Mouse (Mus musculus) gastrocnemius, postnatal 25 days (tissue): ENCODE results near the gene Pcyt2. TPM values are rescaled to one million over a fixed set of nuclear protein-coding genes. Genes with fewer than 3 reads are reported as not detected.

Experiments used
- DNase-seq: peaks from one replicate; pipeline ENCODE4 v3.0.0; 2022
- total RNA-seq, 2 experiments: library from RNA; stranded (reverse); gene quantifications; 1 replicate in 1 of 2; 2 replicates in 1 of 2; pipeline ENCODE4 v1.2.3; 2021

The Pcyt2 gene
- total RNA-seq, 2 experiments from 2014 or later: 30.7 to 34.7 TPM

- peak; percentile 94 for DNase-seq
Measured at GRCm38 (mm10) chr11:120633520-120634343, 16.0 kb upstream of the Pcyt2 start, which contains the start of gene Mafg. TSS of gene Mafg (minus strand) at chr11:120633600.

DNA sequence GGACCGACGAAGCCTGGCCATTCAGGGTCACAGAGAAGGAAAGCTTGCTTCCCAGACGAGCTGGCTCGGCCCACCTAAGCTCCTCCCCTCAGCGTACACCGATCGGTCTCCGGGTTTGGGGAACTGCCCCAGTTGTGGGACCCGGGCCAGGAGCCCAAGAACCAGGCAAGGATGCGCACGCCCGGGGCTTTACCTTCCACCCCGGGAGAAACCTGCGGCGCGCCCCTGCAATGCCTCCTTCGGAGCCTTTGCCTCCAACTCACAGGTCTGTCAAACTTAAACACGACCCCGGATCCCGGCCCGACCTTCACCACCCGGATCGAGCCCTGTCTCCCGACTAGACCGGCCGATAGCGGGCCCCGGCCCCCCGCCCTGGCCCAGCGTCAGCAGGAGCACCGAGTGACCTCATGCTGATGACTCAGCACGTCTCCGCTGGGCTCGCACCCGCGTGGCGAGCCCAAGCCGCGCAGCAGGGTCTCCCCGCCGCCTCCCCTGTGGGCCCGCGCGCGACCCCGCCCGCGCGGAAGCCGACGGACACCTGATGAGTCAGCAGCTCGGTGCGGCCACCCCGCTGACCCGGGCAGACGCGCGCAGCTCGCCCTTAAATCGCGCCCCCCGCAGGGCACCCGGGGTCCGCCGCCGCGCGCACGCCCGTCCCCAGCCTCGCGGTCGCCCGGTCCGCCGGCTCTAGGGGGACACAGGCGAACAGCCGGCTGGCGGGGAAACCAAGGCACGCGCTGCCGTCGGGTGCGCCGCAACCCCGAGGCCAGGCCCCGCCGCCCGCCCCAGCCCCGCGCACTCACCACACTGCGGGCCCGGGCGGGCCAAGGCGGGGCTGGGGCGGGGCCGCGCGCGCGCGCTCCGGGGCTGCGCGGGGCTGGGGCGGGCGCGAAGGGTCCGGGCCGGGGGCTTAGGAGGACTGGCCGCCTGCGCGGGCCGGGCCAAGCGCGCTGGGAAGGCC, 15.1 kb upstream of the Pcyt2 start:
- DNase-seq: peak; percentile 79

DNA sequence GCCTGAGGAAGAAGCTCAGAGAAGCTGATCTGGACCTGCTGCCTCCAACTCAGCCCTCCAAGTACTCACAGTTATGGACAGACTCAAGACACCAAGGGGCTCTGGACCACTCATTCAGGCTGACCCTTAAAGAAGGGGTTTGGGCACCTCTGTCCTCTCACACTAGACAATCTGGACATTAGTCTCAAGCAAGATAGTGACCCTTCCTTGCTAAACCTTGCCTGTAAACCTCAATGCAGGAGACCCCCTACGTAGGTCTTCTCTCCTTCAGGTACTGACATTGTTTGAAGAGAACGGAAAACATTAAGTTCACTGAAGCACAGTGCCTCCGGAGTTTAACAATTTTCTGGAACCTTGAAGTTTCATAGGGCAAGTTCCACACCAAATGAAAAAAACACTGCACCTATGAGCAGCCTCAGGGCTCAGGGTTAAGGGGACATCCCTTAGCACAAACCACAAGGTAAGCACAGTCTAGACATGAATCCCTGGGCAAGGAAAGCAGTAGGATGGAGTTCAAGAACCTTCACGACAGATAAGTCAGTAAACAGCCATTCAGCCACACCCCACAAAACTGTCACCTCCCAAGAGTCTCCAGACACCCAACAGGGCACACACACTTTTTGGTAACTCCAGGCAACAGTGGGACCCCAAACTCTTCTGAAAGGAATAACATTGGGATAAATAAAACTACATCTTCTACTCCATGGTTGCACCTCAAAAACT, 14.2 kb upstream of the Pcyt2 start:
- no peak for DNase-seq

DNA sequence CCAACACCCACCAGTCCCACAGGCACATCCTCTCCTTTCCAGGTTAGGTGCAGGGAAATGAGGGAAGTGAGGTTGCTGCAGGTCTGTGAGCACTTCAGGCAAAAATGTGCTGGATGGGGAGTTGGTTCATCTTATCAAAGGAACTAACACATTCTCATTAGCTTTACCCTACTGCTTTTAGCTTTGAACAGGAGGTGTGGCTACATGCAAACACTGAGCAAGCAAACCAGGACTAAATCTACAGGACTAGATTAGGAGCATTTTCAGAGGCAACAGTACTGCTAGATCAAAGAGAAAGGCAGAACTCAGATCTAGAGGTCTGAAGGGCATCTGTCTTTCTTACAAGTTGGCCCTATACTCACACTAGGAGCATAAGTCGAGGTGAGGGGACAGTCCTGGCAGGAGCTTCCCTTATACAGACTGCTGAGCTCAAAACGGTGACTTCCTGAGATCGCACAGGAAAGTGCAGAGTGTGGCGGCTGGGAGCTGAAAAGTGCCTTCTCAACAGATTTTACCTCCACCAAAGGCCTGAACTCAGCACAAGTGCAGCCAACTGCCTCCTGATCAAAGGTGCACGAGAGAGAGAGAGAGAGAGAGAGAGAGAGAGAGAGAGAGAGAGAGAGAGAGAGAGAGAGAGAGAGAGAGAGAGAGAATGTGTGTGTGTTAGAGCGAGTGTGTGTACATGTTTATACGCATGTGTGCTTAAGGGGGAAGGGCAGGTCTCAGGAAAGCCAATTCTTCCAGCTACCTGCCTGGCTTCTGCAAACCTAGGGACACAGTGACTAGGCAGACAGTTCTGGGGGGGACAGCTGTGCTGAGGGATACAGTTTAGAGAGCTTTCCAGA, 13.4 kb upstream of the Pcyt2 start:
- no peak for DNase-seq

DNA sequence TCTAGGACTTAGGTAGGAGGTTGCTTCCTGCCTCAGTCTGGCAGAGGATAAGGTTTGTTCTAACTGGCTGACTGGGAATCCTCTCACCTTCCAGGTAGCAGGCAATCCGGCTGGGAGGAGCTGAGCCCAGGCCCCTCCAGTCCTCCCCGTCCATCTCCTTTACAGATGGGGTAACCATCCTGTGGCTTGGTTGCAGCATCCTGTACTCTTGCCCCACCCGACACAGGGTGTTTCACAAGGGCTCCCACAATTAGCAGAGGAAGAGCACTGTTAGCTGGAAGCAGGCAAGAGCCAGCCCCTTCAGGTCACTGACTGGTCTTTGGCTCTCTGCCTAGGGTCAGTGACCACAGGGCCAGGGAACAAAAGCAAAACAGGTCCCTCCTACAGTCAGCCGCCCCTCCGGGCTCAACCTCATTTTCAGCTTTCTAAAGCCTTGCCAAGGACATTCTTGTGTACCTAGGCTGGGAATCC, 12.7 kb upstream of the Pcyt2 start:
- DNase-seq: no peak

- DNase-seq: peak; percentile 72
Measured at GRCm38 (mm10) chr11:120629911-120630310, 12.2 kb upstream of the Pcyt2 start.

DNA sequence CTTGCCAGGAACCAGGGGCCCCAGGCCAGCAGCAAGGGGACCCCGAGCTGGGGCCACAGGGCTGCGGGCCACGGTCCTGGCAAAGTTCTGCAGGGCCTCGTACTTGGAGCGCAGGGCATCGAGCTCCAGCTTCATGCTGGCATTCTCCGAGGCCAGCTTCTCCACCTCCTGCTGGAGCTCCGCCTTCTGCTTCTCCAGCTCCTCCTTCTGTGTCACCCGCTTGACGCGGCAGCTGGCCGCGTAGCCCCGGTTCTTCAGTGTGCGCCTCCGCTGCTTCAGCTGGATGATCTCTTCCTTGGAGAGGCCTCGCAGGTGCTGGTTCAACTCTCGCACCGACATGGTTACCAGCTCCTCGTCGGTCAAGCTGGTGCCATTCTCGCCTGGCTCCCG, 11.6 kb upstream of the Pcyt2 start:
- DNase-seq: peak; percentile 56

GRCm38 (mm10) chr11:120628601-120629340, 11.0 kb upstream of the Pcyt2 start:
- DNase-seq: peak; percentile 15

- no peak for DNase-seq
Measured at GRCm38 (mm10) chr11:120627468-120628300, 9.9 kb upstream of the Pcyt2 start.

DNA sequence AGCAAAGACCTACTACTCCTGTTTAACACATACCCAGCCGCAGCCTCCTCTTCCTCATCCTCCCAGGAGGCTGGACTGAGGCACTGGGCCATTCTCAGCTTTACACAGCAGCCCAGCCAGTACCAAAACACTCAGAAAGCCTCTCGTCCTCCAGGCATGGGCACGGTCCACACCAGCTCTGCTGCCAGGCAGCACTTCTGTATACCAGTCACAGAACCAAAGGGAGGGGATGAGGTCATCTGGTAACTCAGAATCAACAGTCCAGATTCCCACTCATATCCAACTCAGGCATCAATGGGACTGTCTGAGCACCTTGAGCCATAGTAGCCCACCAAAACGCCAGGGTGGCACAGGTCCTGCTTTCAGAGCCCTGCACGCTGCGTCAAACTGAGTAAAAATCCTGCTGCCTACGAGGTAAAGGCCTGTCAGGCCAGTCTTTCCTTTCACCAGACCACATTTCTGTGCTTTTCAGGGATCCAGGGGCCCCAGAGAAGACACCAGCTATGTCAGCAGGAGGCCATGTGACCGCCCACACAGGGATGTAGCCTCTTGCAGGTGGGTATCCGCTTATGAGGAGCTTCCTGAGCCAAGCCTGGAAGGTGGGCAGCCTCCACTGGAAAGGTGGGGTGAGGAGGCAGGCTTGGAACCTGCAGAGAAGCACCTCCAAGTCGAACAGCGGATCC, 9.2 kb upstream of the Pcyt2 start:
- DNase-seq: no peak

GRCm38 (mm10) chr11:120625152-120625775, 7.5 kb upstream of the Pcyt2 start, which contains the start of gene Sirt7:
TSS of gene Sirt7 (minus strand) at chr11:120625240.
- DNase-seq: no peak

- DNase-seq: peak; percentile 82
Measured at GRCm38 (mm10) chr11:120624680-120625111, 7.0 kb upstream of the Pcyt2 start.

DNA sequence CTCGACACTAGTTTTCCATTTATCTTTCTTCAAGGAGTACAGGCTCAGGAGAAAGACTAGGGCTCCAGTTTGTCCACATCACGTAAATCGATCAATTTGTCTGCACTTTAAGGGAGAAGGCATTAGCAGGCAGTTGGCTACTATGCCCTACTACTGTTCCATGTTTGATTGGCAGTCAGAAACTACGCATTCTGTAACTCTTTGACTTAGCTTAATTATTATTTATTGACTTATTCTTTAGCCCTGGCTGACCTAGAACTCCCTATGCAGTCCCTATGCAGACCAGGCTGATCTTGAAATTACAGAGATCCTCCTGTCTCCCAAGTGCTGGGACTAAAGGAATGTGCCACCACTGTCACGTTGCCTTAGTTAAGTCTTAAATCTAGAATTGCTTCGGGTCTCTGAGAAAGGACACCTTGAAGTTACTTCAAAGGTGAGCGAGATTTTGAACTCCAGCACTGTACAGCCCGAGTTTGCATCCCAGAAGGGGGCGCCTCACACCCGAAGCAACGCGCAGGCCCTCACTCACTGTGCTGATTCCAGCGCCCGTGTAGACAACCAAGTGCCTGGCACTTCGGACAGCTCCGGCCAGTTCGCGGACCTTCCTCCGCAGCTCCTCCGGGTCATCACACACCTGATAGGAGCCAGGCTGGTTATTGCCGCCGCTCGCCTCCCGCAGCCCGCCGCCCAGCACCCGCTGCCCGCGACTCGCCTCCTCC, 6.4 kb upstream of the Pcyt2 start:
- DNase-seq: peak; percentile 63

GRCm38 (mm10) chr11:120622805-120623204, 5.1 kb upstream of the Pcyt2 start:
- DNase-seq: no peak

DNA sequence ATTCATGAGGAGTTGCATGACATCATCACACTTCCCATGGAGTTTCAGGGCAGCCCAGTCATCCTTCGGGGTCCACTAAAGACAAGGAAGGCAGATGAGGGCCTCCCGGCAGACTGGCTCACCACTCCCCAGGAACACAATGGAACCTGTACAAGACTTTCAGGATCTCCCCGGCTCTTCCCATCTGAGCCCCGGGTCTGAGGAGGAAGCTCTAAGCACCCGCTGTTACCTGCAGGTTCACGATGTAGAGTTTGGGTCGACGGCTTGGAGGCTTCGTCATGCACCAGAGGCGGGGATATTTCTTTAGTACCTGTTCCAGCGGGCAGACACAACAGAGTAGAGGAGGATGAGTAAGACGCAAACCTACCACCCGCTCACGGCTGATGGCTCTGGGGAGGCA, 2.5 kb upstream of the Pcyt2 start:
- DNase-seq: no peak

DNA sequence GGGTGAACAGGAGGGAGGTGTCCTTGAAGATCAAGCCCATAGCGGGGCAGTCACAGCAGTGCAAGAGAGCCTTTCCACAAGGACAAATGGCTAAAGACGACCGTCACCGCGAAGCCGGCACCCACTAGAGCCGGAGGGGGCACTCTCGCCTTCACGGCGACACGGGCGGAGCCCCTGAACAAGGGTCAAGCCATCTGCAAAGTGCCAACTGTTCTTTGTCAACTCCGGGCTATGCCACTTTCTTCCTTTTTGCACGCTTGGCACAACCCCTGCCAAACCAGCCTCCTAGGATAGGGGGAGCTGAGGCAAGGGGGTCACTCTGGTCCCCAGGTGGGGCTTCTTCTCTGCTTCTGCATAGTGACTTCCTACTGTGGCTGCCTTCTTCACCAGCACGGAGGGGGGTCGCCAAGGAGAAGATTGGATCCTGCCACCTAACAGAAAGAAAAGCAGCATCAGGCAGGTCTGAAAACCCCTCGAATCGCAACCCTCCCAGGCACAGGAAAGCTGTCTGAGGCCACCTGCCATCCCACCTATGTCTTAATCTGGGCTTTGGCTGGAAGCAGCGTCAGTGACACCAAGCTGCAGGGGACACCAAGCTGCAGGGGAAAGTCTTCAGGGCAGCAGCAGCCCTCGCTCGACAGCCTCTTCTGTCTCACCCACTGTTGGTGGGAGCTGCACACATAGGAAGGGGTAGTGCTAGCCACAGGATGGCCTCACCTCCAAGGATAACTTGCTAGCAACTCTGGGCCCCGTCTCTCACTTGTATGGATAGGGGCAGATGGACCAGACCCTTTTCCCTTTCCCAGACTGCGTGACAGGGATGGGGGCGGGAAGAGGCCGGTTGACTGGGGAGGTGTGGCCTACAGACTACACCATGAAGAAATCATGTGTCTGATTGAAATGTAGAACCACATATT, 1.1 kb upstream of the Pcyt2 start:
- DNase-seq: no peak
